ENCODE assay signal across 20 mouse cellular contexts in genomic region chr12:45158986-45159385, GRCm38 (mm10).
DNase-seq lines count a peak whose midpoint lies in the region; ATAC-seq and TF ChIP-seq lines count a peak whose summit lies in the region.
"Had no signal": no experiment of that assay in that cellular context is flagged by ENCODE, and none has a peak within 500 bp of the region (broad histone marks: within the 10 kb centered on the region; RNA-seq: fewer than 3 reads in every experiment).

No protein-coding gene starts in this region.

- peak; percentile 36; the same call in 1 of the 2 replicates for TF ChIP-seq CTCF in kidney, postnatal 0 days (IDR thresholded peaks at IDR 0.05; ENCODE audit: low read depth)

- no peaks in the 10 kb centered on the region for H3K36me3 ChIP-seq in forebrain, embryonic 12.5 days (replicated peaks)
- H3K36me3 ChIP-seq in forebrain, embryonic 10.5 days (replicated peaks): no peaks in the 10 kb centered on the region
- H3K36me3 ChIP-seq in kidney, postnatal 0 days (ENCODE audit: insufficient read depth, low read length): no peaks in the 10 kb centered on the region
- H3K36me3 ChIP-seq in midbrain, embryonic 14.5 days (ENCODE audit: control insufficient read depth, insufficient read depth, low read length): no peaks in the 10 kb centered on the region
- H3K36me3 ChIP-seq in midbrain, embryonic 13.5 days: no peaks in the 10 kb centered on the region
- H3K36me3 ChIP-seq: limb, embryonic 13.5 days; lung, embryonic 15.5 days had no signal

- H3K9ac ChIP-seq in forebrain, embryonic 12.5 days: no peak overlapping the region
- no peak overlapping the region for H3K9ac ChIP-seq in kidney, postnatal 0 days (ENCODE audit: low read depth, low read length)
- H3K9ac ChIP-seq in midbrain, embryonic 14.5 days (replicated peaks; ENCODE audit: low read length): no peak overlapping the region
- H3K9ac ChIP-seq in midbrain, embryonic 13.5 days (replicated peaks): no peak overlapping the region
- H3K9ac ChIP-seq: limb, embryonic 13.5 days; lung, embryonic 15.5 days had no signal

- no peak overlapping the region for H3K27ac ChIP-seq in forebrain, embryonic 12.5 days
- no peak overlapping the region for H3K27ac ChIP-seq in forebrain, embryonic 10.5 days
- no peak overlapping the region for H3K27ac ChIP-seq in kidney, postnatal 0 days
- no peak overlapping the region for H3K27ac ChIP-seq in midbrain, embryonic 14.5 days (replicated peaks; ENCODE audit: low read depth, low read length)
- H3K27ac ChIP-seq in midbrain, embryonic 13.5 days: no peak overlapping the region
- H3K27ac ChIP-seq: limb, embryonic 13.5 days; lung, embryonic 15.5 days had no signal

- 73% methylated on average over 3 of the region's 3 CpGs for WGBS in forebrain, embryonic 12.5 days
- WGBS in forebrain, embryonic 10.5 days: 80% methylated on average over 3 of the region's 3 CpGs
- 80% methylated on average over 3 of the region's 3 CpGs for WGBS in kidney, postnatal 0 days
- WGBS in midbrain, embryonic 14.5 days: 53% methylated on average over 3 of the region's 3 CpGs
- WGBS in midbrain, embryonic 13.5 days: 64% methylated on average over 3 of the region's 3 CpGs

- H3K4me2 ChIP-seq in forebrain, embryonic 12.5 days: no peak overlapping the region
- H3K4me2 ChIP-seq in kidney, postnatal 0 days (ENCODE audit: low read length): no peak overlapping the region
- no peak overlapping the region for H3K4me2 ChIP-seq in midbrain, embryonic 14.5 days (ENCODE audit: low read length)
- no peak overlapping the region for H3K4me2 ChIP-seq in midbrain, embryonic 13.5 days (replicated peaks)
- H3K4me2 ChIP-seq: heart, embryonic 11.5 days; limb, embryonic 13.5 days; lung, embryonic 15.5 days had no signal

- no peak overlapping the region for H3K4me3 ChIP-seq in forebrain, embryonic 12.5 days (replicated peaks)
- H3K4me3 ChIP-seq in forebrain, embryonic 10.5 days: no peak overlapping the region
- H3K4me3 ChIP-seq in kidney, postnatal 0 days (replicated peaks; ENCODE audit: low read depth, low read length): no peak overlapping the region
- H3K4me3 ChIP-seq in midbrain, embryonic 14.5 days (replicated peaks; ENCODE audit: low read depth, low read length): no peak overlapping the region
- H3K4me3 ChIP-seq in midbrain, embryonic 13.5 days (replicated peaks): no peak overlapping the region
- H3K4me3 ChIP-seq: limb, embryonic 13.5 days; lung, embryonic 15.5 days had no signal

- no peaks in the 10 kb centered on the region for H3K4me1 ChIP-seq in forebrain, embryonic 12.5 days
- H3K4me1 ChIP-seq in forebrain, embryonic 10.5 days: no peaks in the 10 kb centered on the region
- no peaks in the 10 kb centered on the region for H3K4me1 ChIP-seq in kidney, postnatal 0 days (replicated peaks; ENCODE audit: insufficient read depth, low read length)
- no peaks in the 10 kb centered on the region for H3K4me1 ChIP-seq in midbrain, embryonic 14.5 days (ENCODE audit: control insufficient read depth, insufficient read depth, low read length)
- no peaks in the 10 kb centered on the region for H3K4me1 ChIP-seq in midbrain, embryonic 13.5 days (replicated peaks)
- H3K4me1 ChIP-seq: limb, embryonic 13.5 days; lung, embryonic 15.5 days had no signal

- ATAC-seq in forebrain, embryonic 12.5 days (ENCODE audit: low FRiP score): peak; percentile 20; the same call in 1 of the 2 replicates
- no peak for ATAC-seq in kidney, postnatal 0 days (replicated peaks; ENCODE audit: low FRiP score, low read depth)
- no peak for ATAC-seq in midbrain, embryonic 14.5 days (ENCODE audit: low FRiP score, low TSS enrichment)
- no peak for ATAC-seq in midbrain, embryonic 13.5 days
- ATAC-seq: activated CD4-positive, CD25-positive, alpha-beta regulatory T cell, adult 4 months; forebrain, embryonic 16.5 days had no signal

- no peaks in the 10 kb centered on the region for H3K27me3 ChIP-seq in forebrain, embryonic 12.5 days
- no peaks in the 10 kb centered on the region for H3K27me3 ChIP-seq in forebrain, embryonic 10.5 days (ENCODE audit: poor library complexity, severe bottlenecking)
- H3K27me3 ChIP-seq in kidney, postnatal 0 days (ENCODE audit: insufficient read depth, low read length): no peaks in the 10 kb centered on the region
- no peaks in the 10 kb centered on the region for H3K27me3 ChIP-seq in midbrain, embryonic 14.5 days (ENCODE audit: control insufficient read depth, insufficient read depth, low read length)
- H3K27me3 ChIP-seq in midbrain, embryonic 13.5 days: no peaks in the 10 kb centered on the region
- H3K27me3 ChIP-seq: CH12.LX; limb, embryonic 13.5 days; lung, embryonic 15.5 days had no signal

- H3K9me3 ChIP-seq in forebrain, embryonic 12.5 days: no peaks in the 10 kb centered on the region
- H3K9me3 ChIP-seq in forebrain, embryonic 10.5 days: no peaks in the 10 kb centered on the region
- H3K9me3 ChIP-seq in kidney, postnatal 0 days (replicated peaks; ENCODE audit: low read length): no peaks in the 10 kb centered on the region
- no peaks in the 10 kb centered on the region for H3K9me3 ChIP-seq in midbrain, embryonic 14.5 days (ENCODE audit: control insufficient read depth, low read length)
- H3K9me3 ChIP-seq in midbrain, embryonic 13.5 days: no peaks in the 10 kb centered on the region
- H3K9me3 ChIP-seq: limb, embryonic 13.5 days; lung, embryonic 15.5 days had no signal

- no peak for DNase-seq in forebrain, embryonic 10.5 days (ENCODE audit: extremely low spot score, low spot score)
- DNase-seq in kidney, postnatal 0 days (ENCODE audit: low spot score): no peak
- DNase-seq in kidney, adult 9 months: no peak
- peak; percentile 31 for DNase-seq in midbrain, embryonic 14.5 days
- peak; percentile 21 for DNase-seq in retina, postnatal 1 day
- no peak for DNase-seq in right cerebral cortex, adult 18-20 months
- DNase-seq: adrenal gland, postnatal 25 days; embryo, embryonic 11 days; gastrocnemius, postnatal 10 days; heart, postnatal 4 days; spleen, adult 18-20 months; thymus, postnatal 25 days had no signal

Comparison
In these comparisons a context has a peak if more than half of its experiments do, and no peak if none do; other contexts are left out.
1. DNase-seq: peak in midbrain, embryonic 14.5 days (single experiment) and retina, postnatal 1 day (single experiment); none in forebrain, embryonic 10.5 days (single experiment), kidney, postnatal 0 days (single experiment), kidney, adult 9 months (single experiment) and right cerebral cortex, adult 18-20 months (single experiment).